Mouse (Mus musculus) heart, embryonic 10.5 days (tissue): ENCODE measurements around the gene Ltn1. TPM values are rescaled to one million over a fixed set of nuclear protein-coding genes. Genes with fewer than 3 reads are reported as not detected.

Experiments used
- DNase-seq: peaks from one replicate; pipeline ENCODE4 v3.0.0-alpha.2; 2017; ENCODE audit warnings: low spot score
- H3K27ac ChIP-seq: fragments of 300-500 bp; sonication (generic); 2 replicates; pipeline ENCODE4 v1.5.1; 2016; ENCODE audit warnings: mild to moderate bottlenecking
- H3K27me3 ChIP-seq: fragments of 300-500 bp; sonication (generic); 2 replicates; pipeline ENCODE4 v1.6.1; 2016; ENCODE audit warnings: mild to moderate bottlenecking; ENCODE audit not compliant: poor library complexity, insufficient read depth, severe bottlenecking
- H3K36me3 ChIP-seq: fragments of 300-500 bp; sonication (generic); 2 replicates; pipeline ENCODE4 v1.6.1; 2016; ENCODE audit warnings: mild to moderate bottlenecking, moderate library complexity
- H3K4me1 ChIP-seq: fragments of 300-500 bp; sonication (generic); 2 replicates; pipeline ENCODE4 v1.6.1; 2016; ENCODE audit warnings: mild to moderate bottlenecking
- H3K4me3 ChIP-seq: fragments of 300-500 bp; sonication (generic); 2 replicates; pipeline ENCODE4 v1.5.1; 2016; ENCODE audit warnings: mild to moderate bottlenecking, moderate library complexity
- H3K9me3 ChIP-seq: fragments of 300-500 bp; sonication (generic); 2 replicates; pipeline ENCODE4 v1.6.1; 2016; ENCODE audit warnings: mild to moderate bottlenecking, moderate library complexity
- WGBS: fragments of 180-500 bp; shearing (Covaris S2); methylation state at CpG from one replicate; pipeline ENCODE4 v1.1.7; 2016; 5-methylcytosine and 5-hydroxymethylcytosine counted together
- polyA plus RNA-seq: library from polyadenylated mRNA; unstranded; fragments of >200 nt; fragmentation: Nextera tagmentation; extraction: Ambion mirVana; gene quantifications from 2 replicates; pipeline ENCODE4 v1.2.1, GENCODE M21; 2016

Ltn1 gene
- polyA plus RNA-seq, 1 experiment from 2014 or later = 24.9 TPM

- no peak overlapping the region for H3K27ac ChIP-seq
- H3K27me3 ChIP-seq = no peaks in the 10 kb centered on the region
- no peak overlapping the region for H3K4me3 ChIP-seq
- H3K36me3 ChIP-seq = peaks cover 67% of the 10 kb centered on the region
- no peaks in the 10 kb centered on the region for H3K9me3 ChIP-seq
- H3K4me1 ChIP-seq = 0 out of 2 replicates have a peak, but pooled peaks cover 5% of the 10 kb centered on the region
- WGBS = 78% methylated on average over 10 of the region's 10 CpGs
- no peak for DNase-seq
Measured at GRCm38 (mm10) chr16:87366035-87366434, 66.4 kb downstream of the Ltn1 start.

GRCm38 (mm10) chr16:87364231-87364630 lies 68.2 kb downstream of the Ltn1 start:
- Histone ChIP-seq H3K9me3 (no peaks in the 10 kb centered on the region), H3K36me3 (peaks cover 72% of the 10 kb centered on the region), H3K27me3 (no peaks in the 10 kb centered on the region), H3K4me3 (no peak overlapping the region), H3K27ac (no peak overlapping the region), H3K4me1 (0 out of 2 replicates have a peak, but pooled peaks cover 5% of the 10 kb centered on the region)
- DNase-seq = peak; percentile 66
- WGBS = 82% methylated on average over 4 of the region's 4 CpGs

GRCm38 (mm10) chr16:87360096-87360495 lies 72.3 kb downstream of the Ltn1 start:
- Histone ChIP-seq H3K36me3 (peaks cover 66% of the 10 kb centered on the region), H3K4me1 (0 out of 2 replicates have a peak, but pooled peaks cover 5% of the 10 kb centered on the region), H3K27ac (no peak overlapping the region), H3K4me3 (no peak overlapping the region), H3K9me3 (no peaks in the 10 kb centered on the region), H3K27me3 (no peaks in the 10 kb centered on the region)
- DNase-seq = peak; percentile 53
- 91% methylated on average over 6 of the region's 6 CpGs for WGBS

GRCm38 (mm10) chr16:87354748-87355147 lies 77.7 kb downstream of the Ltn1 start:
- Histone ChIP-seq H3K27ac (peak overlapping the region; percentile 98; the same call in 1 of the 2 replicates), H3K4me3 (peak overlapping the region; percentile 75), H3K36me3 (peaks cover 26% of the 10 kb centered on the region), H3K27me3 (no peaks in the 10 kb centered on the region), H3K9me3 (no peaks in the 10 kb centered on the region), H3K4me1 (no peaks in the 10 kb centered on the region; the same call in 1 of the 2 replicates)
- 82% methylated on average over 7 of the region's 7 CpGs for WGBS
- no peak for DNase-seq

GRCm38 (mm10) chr16:87354075-87354583 lies 78.3 kb downstream of the Ltn1 start, which contains the start of gene N6amt1:
N6amt1 (plus strand) TSS chr16:87354185.
- under 1% methylated on average over 48 of the region's 48 CpGs for WGBS
- H3K4me1 ChIP-seq = no peaks in the 10 kb centered on the region; the same call in 1 of the 2 replicates
- peaks cover 23% of the 10 kb centered on the region for H3K36me3 ChIP-seq
- no peaks in the 10 kb centered on the region for H3K9me3 ChIP-seq
- DNase-seq = peak; percentile 96
- H3K4me3 ChIP-seq = peak within 1 kb of the TSS; percentile 75
- peak within 1 kb of the TSS; percentile 98 for H3K27ac ChIP-seq
- no peaks in the 10 kb centered on the region for H3K27me3 ChIP-seq

- Histone ChIP-seq H3K27ac (peak overlapping the region; percentile 98), H3K4me1 (no peaks in the 10 kb centered on the region; the same call in 1 of the 2 replicates), H3K27me3 (no peaks in the 10 kb centered on the region), H3K36me3 (peaks cover 17% of the 10 kb centered on the region; the same call in 1 of the 2 replicates), H3K9me3 (no peaks in the 10 kb centered on the region), H3K4me3 (peak overlapping the region; percentile 75)
- DNase-seq = no peak
- 98% methylated on average over 1 of the region's 1 CpGs for WGBS
Measured at GRCm38 (mm10) chr16:87353605-87354004, 78.8 kb downstream of the Ltn1 start.

- 75% methylated on average over 5 of the region's 5 CpGs for WGBS
- Histone ChIP-seq H3K27ac (no peak overlapping the region), H3K4me3 (no peak overlapping the region), H3K27me3 (no peaks in the 10 kb centered on the region), H3K4me1 (peaks cover 4% of the 10 kb centered on the region; the same call in 1 of the 2 replicates), H3K36me3 (no peaks in the 10 kb centered on the region), H3K9me3 (no peaks in the 10 kb centered on the region)
- DNase-seq = peak; percentile 66
Measured at GRCm38 (mm10) chr16:87351386-87352105, 80.9 kb downstream of the Ltn1 start.

GRCm38 (mm10) chr16:87348133-87348532 lies 84.3 kb downstream of the Ltn1 start:
- no peak overlapping the region for H3K4me3 ChIP-seq
- H3K9me3 ChIP-seq = no peaks in the 10 kb centered on the region
- DNase-seq = peak; percentile 85
- 80% methylated on average over 2 of the region's 2 CpGs for WGBS
- H3K4me1 ChIP-seq = peaks cover 4% of the 10 kb centered on the region; the same call in 1 of the 2 replicates
- H3K27ac ChIP-seq = peak overlapping the region; percentile 23; the same call in 1 of the 2 replicates
- no peaks in the 10 kb centered on the region for H3K36me3 ChIP-seq
- no peaks in the 10 kb centered on the region for H3K27me3 ChIP-seq

- WGBS = 79% methylated on average over 6 of the region's 6 CpGs
- no peaks in the 10 kb centered on the region for H3K9me3 ChIP-seq
- no peak overlapping the region for H3K4me3 ChIP-seq
- H3K4me1 ChIP-seq = no peaks in the 10 kb centered on the region
- no peaks in the 10 kb centered on the region for H3K36me3 ChIP-seq
- no peaks in the 10 kb centered on the region for H3K27me3 ChIP-seq
- DNase-seq = no peak
- no peak overlapping the region for H3K27ac ChIP-seq
Measured at GRCm38 (mm10) chr16:87341043-87341572, 91.3 kb downstream of the Ltn1 start.

GRCm38 (mm10) chr16:87334756-87335155 lies 97.7 kb downstream of the Ltn1 start:
- no peak overlapping the region for H3K4me3 ChIP-seq
- no peaks in the 10 kb centered on the region for H3K36me3 ChIP-seq
- whole genome bisulfite sequencing = 89% methylated on average over 3 of the region's 3 CpGs
- DNase-seq = no peak
- H3K27ac ChIP-seq = no peak overlapping the region
- H3K4me1 ChIP-seq = no peaks in the 10 kb centered on the region
- H3K9me3 ChIP-seq = no peaks in the 10 kb centered on the region
- no peaks in the 10 kb centered on the region for H3K27me3 ChIP-seq

- Histone ChIP-seq H3K4me3 (no peak overlapping the region), H3K9me3 (no peaks in the 10 kb centered on the region), H3K4me1 (no peaks in the 10 kb centered on the region), H3K27ac (no peak overlapping the region), H3K36me3 (no peaks in the 10 kb centered on the region), H3K27me3 (no peaks in the 10 kb centered on the region)
- DNase-seq = peak; percentile 13
- WGBS = 86% methylated on average over 3 of the region's 3 CpGs
Measured at GRCm38 (mm10) chr16:87329986-87330385, 102.4 kb downstream of the Ltn1 start.
